Mouse (Mus musculus) hindbrain, embryonic 14.5 days (tissue): ENCODE results near the gene Rgl1. TPM values are rescaled to one million over a fixed set of nuclear protein-coding genes. Genes with fewer than 3 reads are reported as not detected.

Source experiments
- ATAC-seq: fragments of 200-750 bp; cut with Nextera tagmentation; 2 replicates; pipeline ENCODE4 v1.8.0; 2017; ENCODE audit warnings: moderate number of reproducible peaks, mild to moderate bottlenecking, moderate TSS enrichment, moderate library complexity; ENCODE audit not compliant: low FRiP score
- DNase-seq: peaks from one replicate; pipeline ENCODE4 v3.0.0-alpha.2; 2015; ENCODE audit warnings: low spot score
- H3K27ac ChIP-seq: fragments of 300-500 bp; sonication (generic); 2 replicates; pipeline ENCODE4 v1.5.1; 2014; ENCODE audit warnings: mild to moderate bottlenecking, moderate library complexity
- H3K27me3 ChIP-seq: fragments of 300-500 bp; sonication (generic); 2 replicates; pipeline ENCODE4 v1.6.1; 2014; ENCODE audit warnings: mild to moderate bottlenecking, low read length, mixed read lengths; ENCODE audit not compliant: control insufficient read depth, insufficient read depth
- H3K36me3 ChIP-seq: fragments of 300-500 bp; sonication (generic); replicated peaks from 2 replicates; pipeline ENCODE4 v1.6.1; 2014; ENCODE audit not compliant: control insufficient read depth, insufficient read depth
- H3K4me1 ChIP-seq: fragments of 300-500 bp; sonication (generic); replicated peaks from 2 replicates; pipeline ENCODE4 v1.6.1; 2014; ENCODE audit warnings: antibody characterized with exemption, low read length, mixed read lengths; ENCODE audit not compliant: control insufficient read depth, insufficient read depth
- H3K4me2 ChIP-seq: fragments of 300-500 bp; sonication (generic); replicated peaks from 2 replicates; pipeline ENCODE4 v1.6.1; 2014; ENCODE audit warnings: mild to moderate bottlenecking, moderate library complexity
- H3K4me3 ChIP-seq: fragments of 300-500 bp; sonication (generic); replicated peaks from 2 replicates; pipeline ENCODE4 v1.5.1; 2014; ENCODE audit warnings: mild to moderate bottlenecking, low read length
- H3K9ac ChIP-seq: fragments of 300-500 bp; sonication (generic); 2 replicates; pipeline ENCODE4 v1.6.1; 2014
- H3K9me3 ChIP-seq: fragments of 300-500 bp; sonication (generic); 2 replicates; pipeline ENCODE4 v1.6.1; 2016; ENCODE audit warnings: low read length; ENCODE audit not compliant: control insufficient read depth
- WGBS: fragments of 180-500 bp; shearing (Covaris S2); extraction: QIAGEN DNeasy Blood & Tissue Kit; methylation state at CpG from one replicate; pipeline ENCODE4 v1.1.7; 2014; 5-methylcytosine and 5-hydroxymethylcytosine counted together
- polyA plus RNA-seq: library from polyadenylated mRNA; unstranded; fragments of >200 nt; fragmentation: Nextera tagmentation; extraction: Ambion mirVana; gene quantifications from 2 replicates; pipeline ENCODE4 v1.2.1, GENCODE M21; 2014

Gene Rgl1
- polyA plus RNA-seq, 1 experiment from 2014 or later = 20.9 TPM

DNA sequence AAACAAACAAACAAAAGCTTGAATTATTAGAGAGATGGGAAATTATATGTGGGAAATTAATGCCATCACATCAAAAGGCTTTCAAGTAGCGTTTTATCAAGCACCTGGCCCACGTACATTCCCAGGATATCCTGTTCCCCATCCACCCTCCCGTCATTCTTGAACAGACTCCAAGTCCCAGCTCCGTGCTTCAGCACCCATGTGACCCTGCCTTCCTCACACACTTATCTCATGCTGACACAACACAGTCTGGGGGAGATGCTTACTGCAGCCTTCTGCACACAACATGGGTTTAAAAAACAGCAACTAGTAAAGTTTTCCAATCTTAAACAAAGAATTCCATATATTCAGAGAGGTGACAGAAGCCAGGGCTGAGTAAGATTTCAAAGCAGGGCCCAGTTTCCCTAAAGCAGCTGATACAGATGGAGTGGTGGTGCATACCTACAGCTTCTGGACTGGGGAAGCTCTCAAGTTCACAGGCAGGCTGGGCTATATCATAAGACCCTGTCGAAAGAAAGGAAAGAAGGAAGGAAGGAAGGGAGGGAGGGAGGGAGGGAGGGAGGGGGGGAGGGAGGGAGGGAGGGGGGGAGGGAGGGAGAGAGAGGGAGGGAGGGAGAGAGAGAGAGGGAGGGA lies 38.4 kb downstream of the Rgl1 start:
- Histone ChIP-seq H3K9ac (no peak overlapping the region), H3K27me3 (no peaks in the 10 kb centered on the region), H3K36me3 (no peaks in the 10 kb centered on the region), H3K4me2 (no peak overlapping the region), H3K4me1 (no peaks in the 10 kb centered on the region), H3K9me3 (no peaks in the 10 kb centered on the region), H3K27ac (no peak overlapping the region), H3K4me3 (no peak overlapping the region)
- DNase-seq (no peak), ATAC-seq (no peak)
- WGBS = 74% methylated on average over 4 of the region's 5 CpGs

DNA sequence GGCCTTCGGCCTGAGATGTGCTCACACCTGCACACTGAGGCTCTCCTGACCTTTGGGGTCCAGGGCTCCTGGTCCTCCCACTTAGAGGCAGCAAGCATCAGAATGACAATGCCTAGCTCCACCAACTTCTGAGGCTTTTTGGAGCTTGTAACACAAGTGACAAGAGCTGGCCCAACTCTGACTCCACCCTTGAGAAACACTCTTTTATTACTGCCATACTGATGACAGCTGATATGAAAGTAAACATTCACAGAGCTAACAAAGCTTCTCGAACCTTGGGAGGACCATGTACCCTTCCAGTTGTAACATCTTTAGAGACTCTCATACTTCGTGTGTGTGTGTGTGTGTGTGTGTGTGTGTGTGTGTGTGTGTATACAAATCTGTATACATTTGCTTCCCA lies 40.1 kb downstream of the Rgl1 start:
- WGBS = 85% methylated on average over 3 of the region's 3 CpGs
- no peak overlapping the region for H3K4me2 ChIP-seq
- no peaks in the 10 kb centered on the region for H3K9me3 ChIP-seq
- H3K4me1 ChIP-seq = no peaks in the 10 kb centered on the region
- H3K4me3 ChIP-seq = no peak overlapping the region
- no peak overlapping the region for H3K27ac ChIP-seq
- DNase-seq (no peak), ATAC-seq (no peak)
- H3K9ac ChIP-seq = no peak overlapping the region
- H3K36me3 ChIP-seq = no peaks in the 10 kb centered on the region
- H3K27me3 ChIP-seq = no peaks in the 10 kb centered on the region

GRCm38 (mm10) chr1:152724286-152724685 lies 41.9 kb downstream of the Rgl1 start:
- Histone ChIP-seq H3K4me1 (no peaks in the 10 kb centered on the region), H3K27me3 (no peaks in the 10 kb centered on the region), H3K4me3 (no peak overlapping the region), H3K9me3 (no peaks in the 10 kb centered on the region), H3K9ac (no peak overlapping the region), H3K36me3 (no peaks in the 10 kb centered on the region), H3K27ac (no peak overlapping the region), H3K4me2 (no peak overlapping the region)
- ATAC-seq (no peak), DNase-seq (no peak)

GRCm38 (mm10) chr1:152721535-152722198 lies 44.5 kb downstream of the Rgl1 start:
- Histone ChIP-seq H3K9me3 (no peaks in the 10 kb centered on the region), H3K36me3 (no peaks in the 10 kb centered on the region), H3K9ac (no peak overlapping the region), H3K4me2 (no peak overlapping the region), H3K27ac (no peak overlapping the region), H3K4me1 (no peaks in the 10 kb centered on the region), H3K4me3 (no peak overlapping the region), H3K27me3 (no peaks in the 10 kb centered on the region)
- ATAC-seq = no peak
- WGBS = 83% methylated on average over 11 of the region's 11 CpGs
- DNase-seq = no peak

DNA sequence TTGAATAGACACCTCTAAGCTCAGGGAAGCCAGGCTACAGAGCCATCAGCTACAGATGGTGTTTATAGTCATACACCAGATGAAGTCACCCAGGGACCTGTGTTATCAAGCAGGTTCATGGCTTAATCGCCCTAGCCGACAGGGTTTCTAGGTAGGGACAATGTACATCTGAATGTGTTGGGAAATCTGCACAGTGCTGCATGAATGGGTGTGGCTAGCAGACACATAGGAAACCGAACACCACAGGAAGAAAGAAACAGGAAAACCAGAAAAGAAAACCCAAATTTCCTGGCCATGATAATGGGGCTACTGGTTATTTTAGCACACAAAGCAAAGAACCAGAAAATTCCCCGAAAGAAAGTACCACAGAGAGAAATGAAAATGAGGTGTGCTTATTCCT lies 45.2 kb downstream of the Rgl1 start:
- no peak overlapping the region for H3K27ac ChIP-seq
- H3K9me3 ChIP-seq = no peaks in the 10 kb centered on the region
- no peaks in the 10 kb centered on the region for H3K27me3 ChIP-seq
- DNase-seq (no peak), ATAC-seq (no peak)
- no peak overlapping the region for H3K9ac ChIP-seq
- no peaks in the 10 kb centered on the region for H3K36me3 ChIP-seq
- no peak overlapping the region for H3K4me3 ChIP-seq
- 88% methylated on average over 4 of the region's 4 CpGs for WGBS
- H3K4me2 ChIP-seq = no peak overlapping the region
- no peaks in the 10 kb centered on the region for H3K4me1 ChIP-seq

- Histone ChIP-seq H3K36me3 (no peaks in the 10 kb centered on the region), H3K27ac (no peak overlapping the region), H3K4me2 (no peak overlapping the region), H3K4me1 (no peaks in the 10 kb centered on the region), H3K9me3 (no peaks in the 10 kb centered on the region), H3K4me3 (no peak overlapping the region), H3K27me3 (no peaks in the 10 kb centered on the region), H3K9ac (no peak overlapping the region)
- 68% methylated on average over 6 of the region's 6 CpGs for WGBS
- DNase-seq (no peak), ATAC-seq (no peak)
These were observed 48.0 kb downstream of the Rgl1 start for GRCm38 (mm10) chr1:152718200-152718599.

- DNase-seq (no peak), ATAC-seq (no peak)
- H3K4me1 ChIP-seq = no peaks in the 10 kb centered on the region
- H3K4me2 ChIP-seq = no peak overlapping the region
- WGBS = 92% methylated on average over 1 of the region's 1 CpGs
- H3K9me3 ChIP-seq = no peaks in the 10 kb centered on the region
- no peaks in the 10 kb centered on the region for H3K27me3 ChIP-seq
- H3K4me3 ChIP-seq = no peak overlapping the region
- no peaks in the 10 kb centered on the region for H3K36me3 ChIP-seq
- H3K27ac ChIP-seq = no peak overlapping the region
- no peak overlapping the region for H3K9ac ChIP-seq
These were observed 48.8 kb downstream of the Rgl1 start for GRCm38 (mm10) chr1:152717329-152717728.

GRCm38 (mm10) chr1:152714405-152714804 lies 51.7 kb downstream of the Rgl1 start:
- WGBS = 70% methylated on average over 3 of the region's 3 CpGs

GRCm38 (mm10) chr1:152713924-152714323 lies 52.2 kb downstream of the Rgl1 start:
- H3K9ac ChIP-seq = no peak overlapping the region
- no peak overlapping the region for H3K4me2 ChIP-seq
- no peaks in the 10 kb centered on the region for H3K4me1 ChIP-seq
- no peak overlapping the region for H3K27ac ChIP-seq
- H3K27me3 ChIP-seq = no peaks in the 10 kb centered on the region
- no peaks in the 10 kb centered on the region for H3K36me3 ChIP-seq
- ATAC-seq = no peak
- no peaks in the 10 kb centered on the region for H3K9me3 ChIP-seq
- DNase-seq = no peak
- WGBS = 77% methylated on average over 4 of the region's 4 CpGs
- no peak overlapping the region for H3K4me3 ChIP-seq

More at GRCm38 (mm10) chr1:152714405-152714804, 51.7 kb downstream of the Rgl1 start:
- Histone ChIP-seq H3K9ac (no peak overlapping the region), H3K4me1 (no peaks in the 10 kb centered on the region), H3K27me3 (no peaks in the 10 kb centered on the region), H3K4me2 (no peak overlapping the region), H3K36me3 (no peaks in the 10 kb centered on the region), H3K9me3 (no peaks in the 10 kb centered on the region), H3K4me3 (no peak overlapping the region), H3K27ac (0 out of 2 replicates have a peak overlapping the region, but pooled peaks have one; percentile 16)
- DNase-seq = no peak
- ATAC-seq = 0 out of 2 replicates have a peak, but pooled peaks have one; percentile 24
